Mouse (Mus musculus): ENCODE measurements around the gene Myadm. TPM values are rescaled to one million over a fixed set of nuclear protein-coding genes. Genes with fewer than 3 reads are reported as not detected.
"Not testable (repeated sequence)": the region's sequence is repeated elsewhere in the genome, so short reads cannot be mapped to it uniquely, and the experiment has no call there.

Gene Myadm
- polyA plus RNA-seq, 1 experiment from 2014 or later: 40.7 TPM

- no peak for ATAC-seq (ENCODE audit: low FRiP score, low read depth)
- H3K27me3 ChIP-seq: no peaks in the 10 kb centered on the region
These were observed 13.3 kb upstream of the Myadm start for GRCm38 (mm10) chr7:3275455-3276170.

GRCm38 (mm10) chr7:3276781-3277180 lies 12.1 kb upstream of the Myadm start:
- not testable (repeated sequence) for H3K36me3 ChIP-seq; ATAC-seq (ENCODE audit: low FRiP score, low read depth); H3K9ac ChIP-seq; H3K9me3 ChIP-seq; H3K27ac ChIP-seq (replicated peaks); H3K27me3 ChIP-seq; H3K4me1 ChIP-seq (replicated peaks); H3K4me3 ChIP-seq; H3K4me2 ChIP-seq
- WGBS: 65% methylated on average over 4 of the region's 4 CpGs

More at GRCm38 (mm10) chr7:3275455-3276170, 13.3 kb upstream of the Myadm start:
- Histone ChIP-seq H3K36me3 (no peaks in the 10 kb centered on the region), H3K9ac (no peak overlapping the region), H3K27ac (replicated peaks) (no peak overlapping the region), H3K4me3 (no peak overlapping the region), H3K4me1 (replicated peaks) (no peaks in the 10 kb centered on the region), H3K4me2 (no peak overlapping the region), H3K9me3 (no peaks in the 10 kb centered on the region)
- 64% methylated on average over 6 of the region's 6 CpGs for WGBS

DNA sequence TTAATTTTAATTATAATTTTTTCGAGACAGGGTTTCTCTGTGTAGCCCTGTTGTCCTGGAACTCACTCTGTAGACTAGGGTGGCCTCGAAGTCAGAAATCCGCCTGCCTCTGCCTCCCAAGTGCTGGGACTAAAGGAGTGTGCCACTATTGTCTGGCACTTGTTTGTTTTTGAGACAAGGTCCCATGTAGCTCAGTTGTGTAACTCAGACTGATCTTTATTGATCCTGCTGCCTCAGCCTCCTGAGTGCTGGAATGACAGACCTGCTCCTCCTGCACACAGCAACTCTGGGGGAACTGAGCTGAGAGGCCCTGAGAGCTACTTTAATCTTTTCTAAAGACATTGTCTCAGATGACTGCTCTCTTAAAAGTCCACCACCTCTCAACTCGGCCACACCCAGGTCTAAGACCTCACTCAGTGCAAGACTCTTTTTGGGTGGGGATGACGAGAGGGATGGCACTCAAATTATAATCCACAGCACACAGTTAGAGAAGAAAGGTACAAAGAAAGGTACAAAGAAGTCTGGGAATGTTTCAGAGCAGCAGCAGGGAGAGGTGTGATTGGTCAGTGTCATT lies 8.7 kb upstream of the Myadm start:
- Histone ChIP-seq H3K27me3 (no peaks in the 10 kb centered on the region), H3K9ac (no peak overlapping the region), H3K4me3 (no peak overlapping the region), H3K9me3 (no peaks in the 10 kb centered on the region), H3K27ac (replicated peaks) (no peak overlapping the region), H3K4me2 (no peak overlapping the region), H3K36me3 (no peaks in the 10 kb centered on the region), H3K4me1 (replicated peaks) (no peaks in the 10 kb centered on the region)
- 73% methylated on average over 5 of the region's 5 CpGs for WGBS
- ATAC-seq (ENCODE audit: low FRiP score, low read depth): no peak

DNA sequence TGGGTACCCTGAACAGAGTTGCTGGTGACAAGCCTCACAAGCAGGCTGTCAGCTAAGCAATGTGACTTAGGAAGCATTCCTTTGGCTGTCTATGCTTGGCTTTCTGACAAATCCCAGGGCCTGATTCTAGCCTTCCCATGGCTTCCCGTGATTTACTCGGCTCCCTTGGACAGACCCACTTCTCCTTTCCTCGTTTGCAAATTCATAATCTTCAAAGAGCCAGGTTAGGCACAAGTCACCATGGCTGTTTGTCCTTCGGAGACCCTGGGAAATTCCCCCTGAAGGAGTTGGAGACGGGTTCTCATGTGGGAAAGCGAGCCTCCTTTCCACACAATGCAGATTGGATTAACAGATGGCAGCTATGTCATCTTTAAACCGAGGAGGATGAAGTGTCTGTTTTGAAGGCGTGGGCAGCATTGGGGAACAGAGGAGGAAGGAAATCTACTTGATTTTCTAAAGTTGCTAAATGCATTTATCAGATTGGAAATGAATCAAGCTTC lies 8.2 kb upstream of the Myadm start:
- 56% methylated on average over 8 of the region's 8 CpGs for WGBS
- ATAC-seq (ENCODE audit: low FRiP score, low read depth): no peak
- Histone ChIP-seq H3K27ac (replicated peaks) (no peak overlapping the region), H3K4me1 (replicated peaks) (no peaks in the 10 kb centered on the region), H3K9me3 (no peaks in the 10 kb centered on the region), H3K4me2 (no peak overlapping the region), H3K4me3 (no peak overlapping the region), H3K9ac (no peak overlapping the region), H3K36me3 (no peaks in the 10 kb centered on the region), H3K27me3 (no peaks in the 10 kb centered on the region)

GRCm38 (mm10) chr7:3281741-3282140 lies 7.1 kb upstream of the Myadm start:
- no peaks in the 10 kb centered on the region for H3K4me1 ChIP-seq (replicated peaks)
- H3K4me3 ChIP-seq: no peak overlapping the region
- no peak overlapping the region for H3K27ac ChIP-seq (replicated peaks)
- H3K4me2 ChIP-seq: no peak overlapping the region
- no peak overlapping the region for H3K9ac ChIP-seq
- H3K9me3 ChIP-seq: no peaks in the 10 kb centered on the region
- ATAC-seq (ENCODE audit: low FRiP score, low read depth): no peak
- no peaks in the 10 kb centered on the region for H3K36me3 ChIP-seq
- no peaks in the 10 kb centered on the region for H3K27me3 ChIP-seq
- WGBS: 82% methylated on average over 6 of the region's 6 CpGs

DNA sequence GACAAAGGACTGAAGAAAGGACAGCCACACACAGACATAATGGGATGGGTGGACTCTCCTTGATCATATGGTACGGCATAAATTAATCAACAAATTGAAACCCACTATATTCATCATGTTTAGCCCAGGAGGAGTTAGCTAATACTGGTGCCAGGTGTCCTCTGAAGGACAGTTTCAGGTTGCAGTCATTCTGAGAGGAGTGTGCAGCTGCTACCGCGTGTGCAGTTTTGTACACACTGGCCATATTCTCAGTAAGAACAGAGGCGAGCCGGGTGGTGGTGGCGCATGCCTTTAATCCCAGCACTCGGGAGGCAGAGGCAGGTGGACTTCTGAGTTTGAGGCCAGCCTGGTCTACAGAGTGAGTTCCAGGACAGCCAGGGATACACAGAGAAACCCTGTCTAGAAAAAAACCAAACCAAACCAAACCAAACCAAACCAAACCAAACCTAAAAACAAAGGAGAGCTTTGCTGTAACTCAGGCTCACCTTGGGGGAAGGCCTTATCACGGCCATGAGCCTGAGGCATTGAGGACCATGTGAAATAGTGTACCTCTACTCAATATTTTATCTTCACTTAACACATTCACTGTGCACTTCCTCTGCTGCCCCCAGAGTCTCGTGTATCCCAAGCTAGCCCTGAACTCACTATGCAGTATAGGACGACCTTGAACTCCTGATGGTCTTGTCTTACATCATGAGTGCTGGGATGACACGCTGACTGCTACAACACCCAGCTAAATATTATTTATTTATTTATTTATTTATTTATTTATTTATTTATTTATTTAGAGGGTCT lies 5.6 kb upstream of the Myadm start:
- ATAC-seq (ENCODE audit: low FRiP score, low read depth): no peak
- Histone ChIP-seq H3K27me3 (no peaks in the 10 kb centered on the region), H3K4me1 (replicated peaks) (no peaks in the 10 kb centered on the region), H3K9ac (no peak overlapping the region), H3K36me3 (no peaks in the 10 kb centered on the region), H3K4me3 (no peak overlapping the region), H3K9me3 (no peaks in the 10 kb centered on the region), H3K27ac (replicated peaks) (no peak overlapping the region), H3K4me2 (no peak overlapping the region)
- 89% methylated on average over 11 of the region's 11 CpGs for WGBS

DNA sequence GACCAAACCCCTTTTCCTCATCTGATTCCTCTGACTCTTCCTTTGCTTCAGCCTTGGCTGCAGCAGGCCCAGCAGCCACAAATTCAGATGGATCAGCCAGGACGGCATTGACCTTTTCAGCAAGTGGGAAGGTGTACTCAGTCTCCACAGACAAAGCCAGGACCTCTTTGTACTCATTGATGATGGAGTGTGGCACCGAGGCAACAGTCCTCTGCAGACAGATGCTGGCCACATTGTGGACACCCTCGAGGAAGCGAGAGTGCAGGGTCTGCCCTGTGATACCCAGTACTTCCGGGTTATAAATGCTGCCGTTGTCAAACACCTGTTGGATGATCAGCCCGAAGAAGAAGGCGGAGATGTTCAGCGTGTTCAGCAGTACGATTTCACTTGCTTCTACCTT lies 4.3 kb upstream of the Myadm start:
- Histone ChIP-seq H3K4me1 (replicated peaks) (peaks cover 2% of the 10 kb centered on the region; the same call in 1 of the 2 replicates), H3K4me3 (no peak overlapping the region), H3K27ac (replicated peaks) (no peak overlapping the region), H3K27me3 (no peaks in the 10 kb centered on the region), H3K9me3 (no peaks in the 10 kb centered on the region), H3K36me3 (no peaks in the 10 kb centered on the region), H3K4me2 (no peak overlapping the region), H3K9ac (no peak overlapping the region)
- ATAC-seq (ENCODE audit: low FRiP score, low read depth): no peak
- WGBS: 86% methylated on average over 10 of the region's 10 CpGs

DNA sequence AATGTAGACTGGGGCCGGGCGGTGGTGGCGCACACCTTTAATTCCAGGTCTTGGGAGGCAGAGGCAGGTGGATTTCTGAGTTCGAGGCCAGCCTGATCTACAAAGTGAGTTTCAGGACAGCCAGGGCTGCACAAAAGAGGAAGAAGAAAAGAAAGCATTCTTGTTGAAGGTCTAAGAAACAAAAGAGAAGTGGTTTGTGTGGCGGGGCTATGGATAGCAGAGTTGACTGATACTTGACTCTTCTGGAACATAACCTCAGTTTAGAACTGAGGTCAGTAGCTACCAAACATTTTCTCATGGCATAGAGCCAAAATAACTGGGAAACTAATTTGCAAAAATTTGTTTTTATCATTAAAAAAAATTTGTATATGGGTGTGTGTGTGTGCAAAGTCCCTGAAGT lies 2.8 kb upstream of the Myadm start:
- no peak for ATAC-seq (ENCODE audit: low FRiP score, low read depth)
- Histone ChIP-seq H3K36me3 (no peaks in the 10 kb centered on the region), H3K4me2 (no peak overlapping the region), H3K4me1 (replicated peaks) (peaks cover 16% of the 10 kb centered on the region), H3K27ac (replicated peaks) (no peak overlapping the region), H3K27me3 (no peaks in the 10 kb centered on the region), H3K9me3 (no peaks in the 10 kb centered on the region), H3K4me3 (no peak overlapping the region), H3K9ac (no peak overlapping the region)
- 95% methylated on average over 5 of the region's 5 CpGs for WGBS

- no peaks in the 10 kb centered on the region for H3K27me3 ChIP-seq
- no peak overlapping the region for H3K9ac ChIP-seq
- H3K36me3 ChIP-seq: no peaks in the 10 kb centered on the region
- no peak overlapping the region for H3K4me2 ChIP-seq
- H3K27ac ChIP-seq (replicated peaks): no peak overlapping the region
- WGBS: 52% methylated on average over 7 of the region's 7 CpGs
- no peak for ATAC-seq (ENCODE audit: low FRiP score, low read depth)
- no peak overlapping the region for H3K4me3 ChIP-seq
- H3K9me3 ChIP-seq: no peaks in the 10 kb centered on the region
- peaks cover 28% of the 10 kb centered on the region for H3K4me1 ChIP-seq (replicated peaks)
These were observed 1.7 kb upstream of the Myadm start for GRCm38 (mm10) chr7:3287186-3287585.

DNA sequence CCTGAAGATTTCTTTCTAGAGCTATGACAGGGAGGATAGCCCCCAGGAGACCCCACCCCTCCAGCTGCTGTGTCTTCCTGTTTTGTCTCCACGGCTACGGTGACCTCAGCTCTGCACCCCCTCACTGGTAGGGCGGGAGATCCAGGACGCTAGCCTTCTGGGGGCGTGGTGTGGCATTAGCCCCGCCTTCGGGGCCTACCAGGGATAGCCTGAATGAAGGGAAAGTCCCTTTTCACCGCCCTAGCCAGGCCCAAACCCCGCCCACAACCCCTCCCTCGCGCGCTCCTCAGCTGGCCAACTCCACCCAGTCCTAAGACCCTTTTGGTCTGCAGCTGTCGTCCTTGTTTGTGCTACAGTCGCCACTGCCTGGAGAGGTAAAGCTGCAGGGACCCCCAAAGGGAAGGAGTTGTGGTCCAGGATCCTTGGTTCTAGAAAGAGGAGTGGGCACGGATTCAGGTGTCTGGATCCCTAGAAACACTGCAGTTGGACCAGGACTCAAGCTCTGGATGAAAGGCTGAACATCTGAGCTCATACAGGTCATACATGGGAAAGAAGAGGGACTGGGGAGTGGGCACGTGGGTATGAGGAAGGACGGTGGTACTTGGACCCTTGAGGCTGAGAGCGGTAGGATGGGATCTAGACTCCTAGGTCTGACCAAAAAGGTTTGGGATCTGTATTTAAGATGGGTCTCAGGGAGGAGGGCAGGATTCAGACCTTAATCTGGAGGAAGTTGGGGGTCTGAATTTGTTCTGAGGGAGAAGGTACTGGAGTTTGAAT lies 1.6 kb downstream of the Myadm start:
- H3K4me3 ChIP-seq: peak overlapping the region; percentile 72
- peak; percentile 93 for ATAC-seq (ENCODE audit: low FRiP score, low read depth)
- peak overlapping the region; percentile 65 for H3K4me2 ChIP-seq
- no peaks in the 10 kb centered on the region for H3K9me3 ChIP-seq
- peaks cover 10% of the 10 kb centered on the region; the same call in 1 of the 2 replicates for H3K36me3 ChIP-seq
- peak overlapping the region; percentile 83 for H3K27ac ChIP-seq (replicated peaks)
- peaks cover 37% of the 10 kb centered on the region for H3K4me1 ChIP-seq (replicated peaks)
- H3K27me3 ChIP-seq: no peaks in the 10 kb centered on the region
- H3K9ac ChIP-seq: peak overlapping the region; percentile 79
- 1% methylated on average over 17 of the region's 18 CpGs for WGBS

GRCm38 (mm10) chr7:3291197-3291596 lies 2.3 kb downstream of the Myadm start:
- Histone ChIP-seq H3K27me3 (no peaks in the 10 kb centered on the region), H3K27ac (replicated peaks) (no peak overlapping the region), H3K4me1 (replicated peaks) (peaks cover 37% of the 10 kb centered on the region), H3K4me3 (peak overlapping the region; percentile 72), H3K36me3 (peaks cover 10% of the 10 kb centered on the region; the same call in 1 of the 2 replicates), H3K4me2 (peak overlapping the region; percentile 65), H3K9ac (no peak overlapping the region), H3K9me3 (no peaks in the 10 kb centered on the region)
- peak; percentile 6; the same call in 1 of the 2 replicates for ATAC-seq (ENCODE audit: low FRiP score, low read depth)
- 34% methylated on average over 6 of the region's 6 CpGs for WGBS

Data from hindbrain, embryonic 15.5 days (tissue).